Mouse (Mus musculus) spleen, adult 2 months (tissue): ENCODE measurements around the gene Hoxa4.

Source experiments
- CTCF ChIP-seq: fragments of 200-500 bp; IDR thresholded peaks from 2 replicates; pipeline ENCODE4 v1.5.1; 2011; ENCODE audit warnings: mild to moderate bottlenecking, inconsistent platforms; ENCODE audit not compliant: insufficient read depth, insufficient read length, insufficient replicate concordance; ENCODE audit errors: extremely low read depth
- POLR2A ChIP-seq: fragments of 200-500 bp; IDR thresholded peaks from 2 replicates; pipeline ENCODE4 v1.6.1; 2011; ENCODE audit warnings: low read depth, low read length, inconsistent platforms

DNA sequence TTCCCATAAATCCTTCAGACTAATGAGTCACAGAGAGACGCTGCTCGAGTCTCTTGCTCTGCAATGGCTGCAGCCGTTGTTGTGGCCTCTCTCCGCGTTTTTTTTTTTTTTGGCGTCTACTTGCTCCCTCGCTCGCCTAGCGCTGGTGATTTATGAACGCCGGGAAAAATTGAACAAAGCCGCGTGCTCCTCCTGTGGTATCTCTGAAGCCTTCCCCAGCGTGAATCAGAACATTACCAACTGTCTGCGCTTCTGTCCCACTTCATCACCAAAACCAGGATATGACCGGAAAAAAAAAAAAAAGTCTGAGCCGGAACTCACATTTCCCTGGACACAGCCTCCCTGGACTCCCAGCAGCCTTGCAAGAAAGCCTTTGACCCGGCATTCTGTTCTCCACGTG is 6.3 kb downstream of the Hoxa4 start:
- TF ChIP-seq CTCF (no peak), POLR2A (no peak)
